Mouse (Mus musculus): ENCODE measurements around the gene Snx29.
"Not testable (repeated sequence)": the region's sequence is repeated elsewhere in the genome, so short reads cannot be mapped to it uniquely, and the experiment has no call there.

The Snx29 gene

DNA sequence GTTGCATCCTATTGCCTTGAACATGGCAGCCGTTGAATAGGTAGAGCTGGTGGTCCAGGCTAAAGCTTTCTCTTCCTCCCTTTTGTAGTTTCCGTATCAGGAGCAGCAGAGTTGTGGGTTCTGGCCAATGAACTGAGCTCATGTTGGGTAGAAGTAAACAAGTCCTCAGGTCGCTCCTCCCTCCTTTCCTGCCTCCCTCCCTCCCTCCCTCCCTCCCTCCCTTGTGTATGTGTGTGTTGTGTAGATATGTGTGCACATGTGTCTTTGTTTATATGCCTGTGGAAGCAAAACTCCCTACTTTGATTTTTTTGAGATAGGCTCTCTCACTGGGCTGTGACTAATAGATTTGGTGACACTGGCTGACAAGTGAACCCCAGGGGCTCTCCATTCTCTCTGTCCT lies 251.8 kb downstream of the Snx29 start:
- ATAC-seq (ENCODE audit: insufficient number of reproducible peaks, low FRiP score, low TSS enrichment): no peak

DNA sequence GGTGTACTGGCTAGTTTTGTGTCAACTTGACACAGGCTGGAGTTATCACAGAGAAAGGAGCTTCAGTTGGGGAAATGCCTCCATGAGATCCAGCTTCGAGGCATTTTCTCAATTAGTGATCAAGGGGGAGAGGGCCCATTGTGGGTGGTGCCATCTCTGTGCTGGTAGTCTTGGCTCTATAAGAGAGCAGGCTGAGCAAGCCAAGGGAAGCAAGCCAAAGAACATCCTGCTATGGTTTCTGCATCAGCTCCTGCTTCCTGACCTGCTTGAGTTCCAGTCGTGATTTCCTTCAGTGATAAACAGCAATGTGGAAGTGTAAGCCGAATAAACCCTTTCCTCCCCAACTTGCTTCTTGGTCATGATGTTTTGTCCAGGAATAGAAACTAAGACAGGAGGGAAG lies 253.0 kb downstream of the Snx29 start:
- ATAC-seq (ENCODE audit: insufficient number of reproducible peaks, low FRiP score, low TSS enrichment): not testable (repeated sequence)

- no peak for ATAC-seq (ENCODE audit: insufficient number of reproducible peaks, low FRiP score, low TSS enrichment)
Observed at GRCm38 (mm10) chr16:11577541-11578255, 255.0 kb downstream of the Snx29 start.

DNA sequence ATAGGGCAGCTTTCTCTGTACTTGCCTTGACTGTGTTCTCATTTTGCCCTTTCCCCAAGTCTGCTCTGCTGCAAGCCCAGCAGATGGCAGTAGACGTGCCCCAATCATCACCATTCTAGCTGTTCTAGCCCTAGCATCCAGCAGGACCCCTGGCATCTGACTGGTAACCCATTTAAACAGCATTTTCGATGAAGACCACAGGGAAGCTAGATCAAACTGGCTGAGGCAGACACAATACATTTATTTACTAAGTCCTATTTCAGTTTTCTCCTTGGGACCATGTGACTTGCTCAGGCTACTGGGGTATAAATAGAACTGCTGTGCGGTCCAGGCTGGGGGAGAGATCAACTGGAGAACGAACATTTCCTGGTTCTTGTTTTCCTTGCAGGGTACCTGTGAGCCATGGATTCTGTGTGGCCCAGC lies 257.0 kb downstream of the Snx29 start:
- 0 out of 2 replicates have a peak, but pooled peaks have one; percentile 7 for ATAC-seq (ENCODE audit: insufficient number of reproducible peaks, low FRiP score, low TSS enrichment)

DNA sequence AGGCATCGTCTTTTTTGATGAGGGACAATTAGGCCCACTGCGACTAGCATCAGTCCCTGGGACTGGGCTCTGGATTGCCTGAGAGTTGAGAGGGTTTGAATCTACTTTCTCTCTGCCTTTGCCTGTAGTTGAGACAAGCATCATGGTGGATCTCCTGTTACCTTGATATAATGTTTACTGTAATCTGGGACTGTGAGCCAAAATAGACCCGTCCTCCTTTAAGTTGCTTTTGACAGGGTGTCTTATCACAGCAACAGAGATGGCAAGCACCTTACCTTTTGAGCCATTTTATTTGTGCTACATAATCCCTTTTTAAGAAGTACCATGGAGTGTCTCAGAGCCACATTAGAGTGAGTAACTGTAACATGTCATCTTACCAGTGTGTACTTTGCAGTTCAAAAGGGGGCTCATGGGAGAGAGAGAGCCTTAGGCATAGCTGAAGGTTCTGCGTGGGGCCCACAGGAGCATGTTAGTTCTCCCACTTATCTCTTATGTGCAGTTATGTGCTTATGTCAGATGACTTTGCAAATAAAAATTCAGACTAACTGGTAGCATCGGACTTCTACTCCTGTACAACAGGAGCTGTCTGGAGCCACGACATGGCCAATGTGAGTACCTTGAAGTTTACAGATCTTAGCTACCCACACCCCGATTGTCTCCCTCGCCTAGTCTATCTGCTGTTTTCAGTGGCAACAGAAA lies 261.4 kb downstream of the Snx29 start:
- ATAC-seq (ENCODE audit: insufficient number of reproducible peaks, low FRiP score, low TSS enrichment): no peak

- ATAC-seq (ENCODE audit: insufficient number of reproducible peaks, low FRiP score, low TSS enrichment): no peak
Observed at GRCm38 (mm10) chr16:11588689-11589088, 266.0 kb downstream of the Snx29 start.

DNA sequence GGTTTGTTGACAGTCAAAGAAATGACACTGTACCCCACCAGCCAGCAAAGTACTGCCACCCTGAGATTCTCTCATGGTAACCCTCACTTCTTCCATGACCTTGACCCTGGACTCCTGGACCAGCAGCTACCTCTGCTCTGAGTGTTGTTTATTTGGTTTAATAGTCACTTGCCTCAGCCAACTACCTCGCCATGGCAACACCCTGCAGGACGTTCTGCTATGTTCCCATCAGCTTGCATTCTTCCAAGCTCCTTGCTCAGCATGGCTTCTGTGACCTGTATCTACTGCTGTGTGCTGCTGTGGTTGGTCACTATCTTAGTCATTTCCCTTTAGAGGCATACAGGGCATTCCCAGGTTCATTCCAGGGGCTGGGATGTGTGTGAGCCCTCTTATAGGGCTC lies 266.6 kb downstream of the Snx29 start:
- ATAC-seq (ENCODE audit: insufficient number of reproducible peaks, low FRiP score, low TSS enrichment): no peak

GRCm38 (mm10) chr16:11589782-11590695 lies 267.3 kb downstream of the Snx29 start:
- ATAC-seq (ENCODE audit: insufficient number of reproducible peaks, low FRiP score, low TSS enrichment): no peak

GRCm38 (mm10) chr16:11596599-11596998 lies 273.9 kb downstream of the Snx29 start:
- ATAC-seq (ENCODE audit: insufficient number of reproducible peaks, low FRiP score, low TSS enrichment): no peak

GRCm38 (mm10) chr16:11597769-11598168 lies 275.1 kb downstream of the Snx29 start:
- ATAC-seq (ENCODE audit: insufficient number of reproducible peaks, low FRiP score, low TSS enrichment): no peak

- no peak for ATAC-seq (ENCODE audit: insufficient number of reproducible peaks, low FRiP score, low TSS enrichment)
Observed at GRCm38 (mm10) chr16:11599523-11599922, 276.8 kb downstream of the Snx29 start.

- no peak for ATAC-seq (ENCODE audit: insufficient number of reproducible peaks, low FRiP score, low TSS enrichment)
Observed at GRCm38 (mm10) chr16:11601336-11602082, 278.8 kb downstream of the Snx29 start.

DNA sequence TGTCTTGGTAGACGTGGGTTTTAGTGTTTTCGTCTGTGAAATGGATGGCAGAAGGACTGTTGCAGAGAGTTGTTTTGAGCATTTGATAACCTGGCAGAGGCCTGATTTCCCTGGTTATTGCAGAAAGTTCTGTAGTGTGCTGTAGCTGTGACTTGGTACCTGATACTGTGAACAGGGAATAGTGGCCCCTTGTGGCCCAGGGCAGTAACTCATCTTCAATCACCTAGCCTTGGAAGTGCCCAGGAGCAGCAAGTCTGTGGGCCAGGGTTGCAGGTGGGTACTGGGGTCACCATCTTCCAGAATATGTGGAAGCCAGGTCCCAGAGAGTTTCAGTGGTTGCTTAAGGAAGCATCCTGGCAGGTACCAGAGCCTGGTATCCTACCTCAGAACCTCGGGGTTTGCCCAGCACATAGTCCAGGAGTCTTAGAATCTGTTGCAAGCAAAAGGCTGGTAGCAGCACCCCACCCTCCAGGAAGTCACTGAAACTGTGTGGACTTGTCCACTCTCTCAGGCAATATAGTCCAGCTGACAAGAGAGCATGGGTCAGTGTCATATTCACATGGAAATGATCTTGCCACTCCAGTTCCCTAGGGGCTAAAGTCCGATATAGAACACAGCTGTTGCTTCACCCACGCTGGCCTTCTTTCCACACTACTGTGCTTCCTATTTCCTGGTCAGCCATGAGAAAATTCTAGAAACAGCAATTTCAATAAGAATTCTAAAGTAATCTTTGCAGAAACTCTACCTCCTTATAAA lies 281.1 kb downstream of the Snx29 start:
- no peak for ATAC-seq (ENCODE audit: insufficient number of reproducible peaks, low FRiP score, low TSS enrichment)

DNA sequence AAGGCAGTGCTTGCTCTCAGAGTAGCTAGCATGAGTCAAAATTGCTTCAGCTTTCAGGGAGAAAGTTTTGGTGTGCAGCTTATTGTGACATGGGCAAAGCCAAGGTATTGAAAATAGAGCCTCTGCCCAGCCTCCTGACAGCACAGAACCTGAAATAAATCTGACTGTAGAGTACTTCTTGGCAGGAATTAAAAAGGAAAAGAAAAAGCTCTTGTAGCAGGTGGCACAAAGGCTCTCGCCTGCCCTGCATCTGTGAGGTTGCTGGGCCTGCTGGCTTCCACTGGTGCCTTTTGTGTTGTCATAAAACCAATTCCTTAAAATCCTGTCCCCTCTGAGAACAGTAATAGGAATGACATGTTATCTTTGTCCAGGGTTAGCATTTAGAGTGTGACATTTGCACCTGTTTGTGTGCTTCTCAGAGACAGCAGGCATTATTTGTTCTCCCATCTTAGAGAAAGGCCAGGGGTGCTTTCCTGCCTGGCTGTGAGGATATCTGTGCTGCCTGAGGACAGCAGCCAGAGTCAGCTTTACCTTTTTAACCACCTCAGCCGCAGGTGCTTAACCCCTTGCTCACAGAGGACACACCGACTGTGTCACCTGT lies 289.9 kb downstream of the Snx29 start:
- no peak for ATAC-seq (ENCODE audit: insufficient number of reproducible peaks, low FRiP score, low TSS enrichment)

- no peak for ATAC-seq (ENCODE audit: insufficient number of reproducible peaks, low FRiP score, low TSS enrichment)
Observed at GRCm38 (mm10) chr16:11614401-11615014, 291.8 kb downstream of the Snx29 start.

GRCm38 (mm10) chr16:11615633-11616032 lies 292.9 kb downstream of the Snx29 start:
- ATAC-seq (ENCODE audit: insufficient number of reproducible peaks, low FRiP score, low TSS enrichment): no peak

DNA sequence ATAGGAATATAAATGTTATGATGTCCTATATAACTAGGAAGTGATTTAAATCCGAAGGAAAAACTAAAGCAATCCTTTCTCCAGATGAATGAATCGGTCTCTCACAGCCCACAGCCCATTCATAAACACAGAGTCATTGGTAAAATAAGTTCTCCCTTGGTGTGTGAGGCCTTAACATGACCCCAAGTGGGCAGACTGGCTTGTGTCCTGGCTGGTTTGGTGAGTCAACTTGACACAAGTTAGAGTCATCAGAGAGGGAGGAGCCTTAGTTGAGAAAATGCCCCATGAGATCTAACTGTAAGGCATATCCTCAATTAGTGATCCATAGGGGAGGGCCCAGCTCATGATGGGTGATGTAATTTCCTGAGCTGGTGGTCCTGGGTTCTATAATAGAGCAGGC lies 297.2 kb downstream of the Snx29 start:
- ATAC-seq (ENCODE audit: insufficient number of reproducible peaks, low FRiP score, low TSS enrichment): no peak

GRCm38 (mm10) chr16:11621042-11621441 lies 298.3 kb downstream of the Snx29 start:
- no peak for ATAC-seq (ENCODE audit: insufficient number of reproducible peaks, low FRiP score, low TSS enrichment)

GRCm38 (mm10) chr16:11621664-11622063 lies 299.0 kb downstream of the Snx29 start:
- ATAC-seq (ENCODE audit: insufficient number of reproducible peaks, low FRiP score, low TSS enrichment): no peak
